In genomic region chr13:92924021-92924420, GRCm38 (mm10) we compare ENCODE assay signal across 14 mouse cellular contexts.
"Had no signal": no experiment of that assay in that cellular context is flagged by ENCODE, and none has a peak within 500 bp of the region (broad histone marks: within the 10 kb centered on the region; RNA-seq: fewer than 3 reads in every experiment).

No protein-coding gene starts in this region.

- H3K27ac ChIP-seq: liver, embryonic 15.5 days; midbrain, embryonic 12.5 days; neural tube, embryonic 12.5 days; stomach, embryonic 15.5 days; stomach, postnatal 0 days had no signal

- H3K9me3 ChIP-seq: liver, embryonic 15.5 days; midbrain, embryonic 12.5 days; neural tube, embryonic 12.5 days; stomach, embryonic 15.5 days had no signal

- H3K27me3 ChIP-seq: liver, embryonic 15.5 days; midbrain, embryonic 12.5 days; neural tube, embryonic 12.5 days; stomach, embryonic 15.5 days had no signal

- H3K36me3 ChIP-seq: liver, embryonic 15.5 days; midbrain, embryonic 12.5 days; neural tube, embryonic 12.5 days; stomach, embryonic 15.5 days had no signal

- DNase-seq: liver, postnatal 0 days; lung, embryonic 14.5 days; lung, postnatal 10 days; midbrain, embryonic 14.5 days; right cerebral cortex, postnatal 14 days; thymus, adult 2 months; thymus, postnatal 25 days had no signal

- ATAC-seq: midbrain, embryonic 16.5 days had no signal

- H3K4me2 ChIP-seq: liver, embryonic 15.5 days; lung, embryonic 14.5 days; midbrain, embryonic 12.5 days; neural tube, embryonic 12.5 days; stomach, embryonic 15.5 days had no signal

- H3K4me3 ChIP-seq: liver, embryonic 15.5 days; megakaryocyte, embryonic 14.5 days; midbrain, embryonic 12.5 days; neural tube, embryonic 12.5 days; stomach, embryonic 15.5 days had no signal

- H3K4me1 ChIP-seq: liver, embryonic 15.5 days; midbrain, embryonic 12.5 days; neural tube, embryonic 12.5 days; stomach, embryonic 15.5 days had no signal

- H3K9ac ChIP-seq: liver, embryonic 15.5 days; liver, postnatal 0 days; lung, embryonic 14.5 days; midbrain, embryonic 12.5 days; neural tube, embryonic 12.5 days; stomach, embryonic 15.5 days had no signal
